Mouse (Mus musculus): ENCODE data around the gene Gm9639.
"Not testable (repeated sequence)": the region's sequence is repeated elsewhere in the genome, so short reads cannot be mapped to it uniquely, and the experiment has no call there.

Gm9639 gene

GRCm38 (mm10) chr10:77794976-77795375, at the start of gene Gm9639:
Gm9639 (minus strand) TSS chr10:77795076.
- no peak for DNase-seq (ENCODE audit: low read depth, low spot score)

- no peak for DNase-seq (ENCODE audit: low read depth, low spot score)
Observed at GRCm38 (mm10) chr10:77839006-77839405, 44.1 kb upstream of the Gm9639 start.

DNA sequence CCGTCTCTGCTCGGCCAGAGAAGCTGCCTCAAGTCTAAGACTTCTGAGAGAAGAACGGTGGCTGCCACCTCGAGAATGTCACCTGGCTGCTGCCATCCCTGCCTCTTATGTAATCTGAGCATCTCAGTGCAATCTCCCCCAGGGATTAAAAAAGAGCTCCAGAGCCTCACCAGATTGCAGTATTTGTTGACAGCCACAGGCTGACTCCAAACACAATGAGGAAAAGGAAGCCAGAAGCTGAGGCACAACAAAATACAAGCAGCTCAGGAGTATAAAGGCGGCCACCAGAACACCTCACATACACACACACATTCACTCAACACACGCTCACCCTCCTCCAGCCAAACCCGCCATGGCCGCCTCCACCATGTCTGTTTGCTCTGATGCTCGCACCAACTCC, 40.8 kb upstream of the Gm9639 start, which contains the start of gene Krtap10-10:
Krtap10-10 (plus strand) TSS at position 301 of the 400 bp plus-strand sequence.
- DNase-seq (ENCODE audit: low read depth, low spot score): no peak

DNA sequence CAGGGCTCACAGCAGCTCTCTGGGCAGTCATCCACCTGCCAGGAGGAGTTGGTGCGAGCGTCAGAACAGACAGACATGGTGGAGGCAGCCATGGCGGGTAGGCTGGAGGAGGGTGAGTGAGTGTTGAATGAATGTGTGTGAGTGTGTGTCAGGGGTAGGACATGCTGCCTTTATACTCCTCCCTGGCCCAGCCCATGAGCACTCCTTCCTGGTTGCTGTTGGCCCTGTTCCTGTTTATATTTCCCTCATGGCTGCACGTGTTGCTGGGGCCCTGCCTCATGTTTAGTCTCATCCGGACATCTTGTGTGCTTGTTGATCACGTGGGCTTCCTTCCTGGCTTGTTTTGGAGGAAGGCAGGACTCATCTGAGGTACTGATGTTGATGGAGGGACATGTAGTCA, 32.1 kb upstream of the Gm9639 start, which contains the start of gene Krtap10-4:
Krtap10-4 (minus strand) TSS at position 145 of the 400 bp plus-strand sequence.
- no peak for DNase-seq (ENCODE audit: low read depth, low spot score)

- no peak for DNase-seq (ENCODE audit: low read depth, low spot score)
Observed at GRCm38 (mm10) chr10:77819203-77819602, 24.3 kb upstream of the Gm9639 start.

DNA sequence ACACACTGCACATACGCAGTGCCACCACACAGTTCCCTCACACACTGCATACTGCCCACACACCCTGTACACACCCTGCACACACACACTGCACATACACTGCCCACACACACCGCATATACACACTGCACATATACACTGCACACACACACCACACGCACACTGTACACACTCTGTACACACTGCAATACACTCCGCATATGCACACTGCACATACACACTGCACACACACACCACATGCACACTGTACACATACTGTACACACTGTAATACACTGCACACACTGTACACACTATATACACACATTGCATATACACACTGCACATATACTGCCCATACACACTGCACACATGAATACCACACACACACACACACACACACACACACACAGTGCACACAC, 23.6 kb upstream of the Gm9639 start:
- DNase-seq (ENCODE audit: low read depth, low spot score): no peak

DNA sequence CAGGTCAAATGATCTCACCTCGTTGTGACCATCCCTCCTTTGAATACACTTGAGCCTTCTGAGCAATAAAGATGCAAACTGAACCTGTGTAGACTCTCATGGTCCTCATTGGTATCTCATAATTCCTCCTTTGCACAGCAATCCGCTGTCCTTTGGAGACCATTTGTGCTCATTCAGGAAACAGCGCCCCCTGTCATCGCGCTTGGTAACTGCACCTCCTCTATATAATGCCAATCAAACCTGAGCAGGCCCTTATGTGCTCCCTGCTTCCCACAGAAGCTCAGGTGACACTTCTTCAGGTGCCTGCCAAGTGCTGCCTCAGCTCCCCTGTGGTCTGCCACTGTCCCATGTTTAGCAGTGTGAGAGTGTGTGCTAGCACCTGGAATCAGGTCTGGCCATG, 20.6 kb upstream of the Gm9639 start:
- DNase-seq (ENCODE audit: low read depth, low spot score): peak; percentile 28

- DNase-seq (ENCODE audit: low read depth, low spot score): no peak
Observed at GRCm38 (mm10) chr10:77814382-77814781, 19.5 kb upstream of the Gm9639 start, which contains the start of gene Gm2696. Gm2696 (plus strand) TSS chr10:77814682.

DNA sequence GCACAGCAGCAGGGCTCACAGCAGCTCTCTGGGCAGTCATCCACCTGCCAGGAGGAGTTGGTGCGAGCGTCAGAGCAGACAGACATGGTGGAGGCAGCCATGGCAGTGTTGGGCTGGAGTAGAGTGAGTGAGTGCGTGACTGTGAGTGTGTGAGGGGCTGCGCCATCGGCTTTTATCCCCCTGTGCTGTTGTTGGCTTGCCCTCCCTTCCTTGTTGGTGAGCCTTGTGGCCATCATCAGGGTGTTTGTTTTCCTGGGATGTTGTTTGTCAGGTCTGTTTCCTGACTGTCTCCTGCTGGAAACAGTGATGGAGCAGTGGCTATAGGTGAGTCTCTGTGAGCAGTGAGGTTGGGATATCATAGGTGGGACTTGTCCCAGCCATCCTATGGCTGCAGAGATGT, 16.9 kb upstream of the Gm9639 start, which contains the start of gene Gm9507:
Gm9507 (minus strand) TSS at position 101 of the 400 bp plus-strand sequence.
- DNase-seq (ENCODE audit: low read depth, low spot score): no peak

GRCm38 (mm10) chr10:77804095-77804494, 9.2 kb upstream of the Gm9639 start:
- no peak for DNase-seq (ENCODE audit: low read depth, low spot score)

DNA sequence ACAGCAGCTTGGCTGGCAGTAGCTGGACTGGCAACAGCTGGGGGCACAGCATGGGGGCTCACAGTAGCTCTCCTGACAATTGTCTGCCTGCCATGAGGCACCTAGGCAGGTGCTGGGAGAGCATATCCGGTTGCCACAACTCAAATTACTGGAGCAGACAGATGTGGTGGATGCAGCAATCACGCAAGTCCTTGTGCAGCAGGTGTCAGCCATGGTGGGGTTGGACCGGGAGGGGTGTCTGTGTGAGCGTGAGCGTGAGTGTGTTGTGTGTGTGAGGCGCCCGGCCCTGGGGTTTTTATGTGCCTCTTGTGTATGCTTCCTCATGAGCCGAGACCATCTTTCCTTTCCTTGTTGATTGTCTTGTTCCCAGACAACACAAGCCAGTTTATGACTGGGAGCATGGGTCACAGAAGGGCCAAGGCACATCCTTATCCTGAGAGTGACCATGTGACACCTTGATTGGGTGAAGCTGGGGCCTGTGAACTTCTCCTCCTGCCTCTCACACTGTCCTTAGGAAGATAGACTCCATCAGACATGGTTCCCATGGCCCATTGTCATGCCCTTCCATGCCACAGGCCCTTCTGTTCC, 4.1 kb upstream of the Gm9639 start, which contains the start of gene Gm19668:
Gm19668 (minus strand) TSS at position 213 of the 588 bp plus-strand sequence.
- no peak for DNase-seq (ENCODE audit: low read depth, low spot score)

- DNase-seq (ENCODE audit: low read depth, low spot score): not testable (repeated sequence)
Observed at GRCm38 (mm10) chr10:77798164-77798920, 3.5 kb upstream of the Gm9639 start.

DNA sequence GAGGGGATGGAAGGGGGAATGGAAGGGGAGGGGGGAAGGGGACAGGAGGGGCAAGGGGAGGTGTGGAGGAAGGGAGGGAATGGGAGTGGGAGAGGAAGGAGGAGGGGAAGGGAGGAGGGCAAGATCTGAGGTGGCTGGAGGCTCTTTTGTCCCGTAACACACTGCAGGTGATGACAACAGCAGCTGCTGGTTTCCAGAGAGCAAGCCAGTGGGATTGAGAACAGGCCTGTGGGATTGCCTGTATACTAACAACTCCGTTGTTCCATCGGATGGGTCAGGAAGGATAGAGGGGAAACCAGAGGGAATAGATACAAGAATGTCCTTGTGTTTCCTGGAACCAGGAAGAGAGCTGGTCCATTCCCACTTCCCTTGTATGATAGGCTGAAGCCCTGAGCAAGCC, 2.8 kb upstream of the Gm9639 start:
- DNase-seq (ENCODE audit: low read depth, low spot score): no peak

DNA sequence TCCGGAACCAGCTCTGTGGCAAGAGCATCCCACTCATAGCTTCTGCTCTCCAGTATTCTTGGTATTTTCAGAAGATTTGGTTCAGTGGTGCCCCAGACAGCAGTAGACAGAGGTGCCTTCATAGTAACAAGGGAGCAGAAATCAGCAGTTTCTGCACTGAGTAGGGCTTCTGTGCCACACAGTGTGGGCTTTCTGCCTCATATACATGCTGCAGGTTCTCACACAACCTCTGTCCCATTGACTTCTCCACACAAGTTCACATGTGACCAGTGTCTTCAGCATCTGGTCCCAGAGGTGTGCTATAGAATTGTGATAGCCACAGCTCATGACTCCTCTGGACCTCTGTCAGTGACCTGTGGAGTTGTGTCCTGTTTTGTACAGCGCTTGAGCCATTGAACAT, 6.3 kb downstream of the Gm9639 start:
- DNase-seq (ENCODE audit: low read depth, low spot score): no peak

- DNase-seq (ENCODE audit: low read depth, low spot score): not testable (repeated sequence)
Observed at GRCm38 (mm10) chr10:77787876-77788275, 7.0 kb downstream of the Gm9639 start, which contains the start of gene Gm7137. Gm7137 (minus strand) TSS chr10:77788200.

DNA sequence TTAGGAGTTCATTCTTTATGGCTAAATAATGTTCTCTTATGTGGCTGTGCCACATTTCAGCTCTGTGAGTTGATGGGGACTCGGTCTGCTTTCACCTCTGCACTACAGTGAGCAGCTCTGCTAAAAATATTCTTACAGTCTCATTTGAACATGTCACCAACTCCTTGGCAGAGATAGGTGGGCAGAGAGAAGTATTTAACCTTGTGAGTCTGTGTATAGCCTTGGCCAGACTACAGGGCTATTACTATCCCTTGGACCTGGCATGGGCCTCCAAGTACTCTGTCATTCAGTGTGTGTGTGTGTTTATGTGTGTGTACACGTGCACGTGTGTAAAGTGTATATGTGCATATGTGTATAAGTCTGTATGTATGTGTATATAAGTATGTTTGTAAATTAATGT, 11.5 kb downstream of the Gm9639 start:
- DNase-seq (ENCODE audit: low read depth, low spot score): not testable (repeated sequence)

GRCm38 (mm10) chr10:77782442-77782841, 12.4 kb downstream of the Gm9639 start, which contains the start of gene Gm3250:
Gm3250 (minus strand) TSS chr10:77782542.
- not testable (repeated sequence) for DNase-seq (ENCODE audit: low read depth, low spot score)

- DNase-seq (ENCODE audit: low read depth, low spot score): not testable (repeated sequence)
Observed at GRCm38 (mm10) chr10:77776844-77777243, 18.0 kb downstream of the Gm9639 start, which contains the start of gene Gm7138. Gm7138 (minus strand) TSS chr10:77776944.

DNA sequence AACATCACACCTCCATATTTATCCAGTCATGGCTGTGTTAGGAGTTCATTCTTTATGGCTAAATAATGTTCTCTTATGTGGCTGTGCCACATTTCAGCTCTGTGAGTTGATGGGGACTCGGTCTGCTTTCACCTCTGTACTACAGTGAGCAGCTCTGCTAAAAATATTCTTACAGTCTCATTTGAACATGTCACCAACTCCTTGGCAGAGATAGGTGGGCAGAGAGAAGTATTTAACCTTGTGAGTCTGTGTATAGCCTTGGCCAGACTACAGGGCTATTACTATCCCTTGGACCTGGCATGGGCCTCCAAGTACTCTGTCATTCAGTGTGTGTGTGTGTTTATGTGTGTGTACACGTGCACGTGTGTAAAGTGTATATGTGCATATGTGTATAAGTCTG, 22.7 kb downstream of the Gm9639 start:
- not testable (repeated sequence) for DNase-seq (ENCODE audit: low read depth, low spot score)

- DNase-seq (ENCODE audit: low read depth, low spot score): not testable (repeated sequence)
Observed at GRCm38 (mm10) chr10:77771225-77771624, 23.7 kb downstream of the Gm9639 start, which contains the start of gene Gm3238. Gm3238 (minus strand) TSS chr10:77771325.

DNA sequence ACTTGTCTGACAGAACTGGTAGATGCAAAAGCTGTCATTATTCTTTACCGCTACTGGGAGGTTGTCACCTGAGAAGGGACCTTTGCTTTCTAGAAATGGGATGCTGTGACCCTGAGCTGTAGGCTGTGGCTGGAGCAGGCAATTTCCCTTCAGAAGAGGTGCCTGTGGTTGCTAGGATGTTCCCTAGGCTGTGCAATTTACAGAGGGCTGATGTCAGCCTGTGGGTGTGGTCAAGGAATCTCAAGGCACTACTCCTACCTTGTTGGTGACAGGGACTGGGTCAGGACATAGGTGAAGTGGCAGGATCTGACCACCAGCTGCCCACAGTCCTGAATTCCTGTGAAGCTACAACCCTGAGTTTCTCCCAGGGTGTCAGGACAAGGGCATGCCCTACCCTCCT, 25.1 kb downstream of the Gm9639 start:
- DNase-seq (ENCODE audit: low read depth, low spot score): no peak

DNA sequence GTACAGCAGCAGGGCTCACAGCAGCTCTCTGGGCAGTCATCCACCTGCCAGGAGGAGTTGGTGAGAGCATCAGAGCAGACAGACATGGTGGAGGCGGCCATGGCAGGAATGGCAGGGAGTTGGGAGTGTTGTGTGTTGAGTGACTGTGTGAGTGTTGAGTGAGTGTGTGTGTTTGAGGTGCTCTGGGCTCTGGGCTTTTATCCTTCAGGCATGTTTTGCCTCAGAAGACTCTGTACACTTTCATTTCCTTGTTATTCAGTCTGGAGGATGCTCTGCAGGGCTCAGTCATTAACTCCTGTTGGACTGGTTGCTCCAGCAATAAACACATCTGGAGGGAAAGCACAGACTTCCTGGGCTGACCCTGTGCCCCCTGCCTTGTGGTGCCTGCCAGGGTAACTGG, 35.3 kb downstream of the Gm9639 start, which contains the start of gene Gm3233:
Gm3233 (minus strand) TSS at position 101 of the 400 bp plus-strand sequence.
- DNase-seq (ENCODE audit: low read depth, low spot score): not testable (repeated sequence)
